Mouse (Mus musculus): ENCODE measurements around the gene Clec4f. TPM values are rescaled to one million over a fixed set of nuclear protein-coding genes. Genes with fewer than 3 reads are reported as not detected.
"Not testable (repeated sequence)": the region's sequence is repeated elsewhere in the genome, so short reads cannot be mapped to it uniquely, and the experiment has no call there.

The Clec4f gene
- polyA plus RNA-seq, 1 experiment from 2014 or later: not detected

- Histone ChIP-seq H3K4me2 (replicated peaks) (no peak overlapping the region), H3K27me3 (ENCODE audit: control insufficient read depth, insufficient read depth, low read length) (no peaks in the 10 kb centered on the region), H3K27ac (no peak overlapping the region), H3K4me3 (replicated peaks; ENCODE audit: low read length) (no peak overlapping the region), H3K4me1 (replicated peaks; ENCODE audit: control insufficient read depth, insufficient read depth, low read length) (no peaks in the 10 kb centered on the region), H3K9me3 (ENCODE audit: control insufficient read depth, low read length) (no peaks in the 10 kb centered on the region), H3K36me3 (replicated peaks; ENCODE audit: control insufficient read depth, insufficient read depth) (no peaks in the 10 kb centered on the region), H3K9ac (no peak overlapping the region)
- 88% methylated on average over 4 of the region's 4 CpGs for WGBS
- ATAC-seq (ENCODE audit: low FRiP score): no peak
- DNase-seq (ENCODE audit: low spot score): no peak
These were observed 4.8 kb upstream of the Clec4f start for GRCm38 (mm10) chr6:83660821-83661220.

DNA sequence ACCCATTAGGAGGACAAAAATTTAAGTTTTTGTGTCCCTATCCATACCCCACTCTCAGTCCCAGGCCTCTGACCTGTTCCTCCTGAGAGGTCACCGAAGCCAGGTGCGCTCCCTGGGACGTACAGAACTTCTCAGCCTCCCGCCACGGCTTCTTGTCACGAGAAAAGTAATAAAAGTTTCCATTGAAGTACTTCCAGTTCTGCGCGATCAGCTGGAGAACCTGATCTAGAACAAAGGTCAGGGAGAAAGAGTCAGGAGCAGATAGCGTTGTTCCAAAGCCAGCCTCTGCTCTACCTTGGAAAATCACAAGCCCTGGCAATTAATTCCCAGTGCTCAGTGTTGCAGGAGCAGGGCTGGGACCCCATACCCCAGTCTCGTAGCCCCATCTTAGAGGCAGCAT is 9.3 kb downstream of the Clec4f start:
- H3K4me3 ChIP-seq (replicated peaks; ENCODE audit: low read length): no peak overlapping the region
- no peaks in the 10 kb centered on the region for H3K27me3 ChIP-seq (ENCODE audit: control insufficient read depth, insufficient read depth, low read length)
- DNase-seq (ENCODE audit: low spot score) (no peak), ATAC-seq (ENCODE audit: low FRiP score) (no peak)
- H3K36me3 ChIP-seq (replicated peaks; ENCODE audit: control insufficient read depth, insufficient read depth): no peaks in the 10 kb centered on the region
- no peaks in the 10 kb centered on the region for H3K4me1 ChIP-seq (replicated peaks; ENCODE audit: control insufficient read depth, insufficient read depth, low read length)
- H3K4me2 ChIP-seq (replicated peaks): no peak overlapping the region
- H3K27ac ChIP-seq: no peak overlapping the region
- H3K9ac ChIP-seq: no peak overlapping the region
- 93% methylated on average over 10 of the region's 10 CpGs for WGBS
- no peaks in the 10 kb centered on the region for H3K9me3 ChIP-seq (ENCODE audit: control insufficient read depth, low read length)

- Histone ChIP-seq H3K9ac (no peak overlapping the region), H3K4me2 (replicated peaks) (no peak overlapping the region), H3K27ac (no peak overlapping the region), H3K27me3 (ENCODE audit: control insufficient read depth, insufficient read depth, low read length) (no peaks in the 10 kb centered on the region), H3K9me3 (ENCODE audit: control insufficient read depth, low read length) (no peaks in the 10 kb centered on the region), H3K4me1 (replicated peaks; ENCODE audit: control insufficient read depth, insufficient read depth, low read length) (no peaks in the 10 kb centered on the region), H3K36me3 (replicated peaks; ENCODE audit: control insufficient read depth, insufficient read depth) (no peaks in the 10 kb centered on the region), H3K4me3 (replicated peaks; ENCODE audit: low read length) (no peak overlapping the region)
- DNase-seq (ENCODE audit: low spot score) (no peak), ATAC-seq (ENCODE audit: low FRiP score) (no peak)
- WGBS: 80% methylated on average over 1 of the region's 1 CpGs
These were observed 20.7 kb downstream of the Clec4f start for GRCm38 (mm10) chr6:83635329-83635728.

- H3K36me3 ChIP-seq (replicated peaks; ENCODE audit: control insufficient read depth, insufficient read depth); H3K9ac ChIP-seq; ATAC-seq (ENCODE audit: low FRiP score); H3K27me3 ChIP-seq (ENCODE audit: control insufficient read depth, insufficient read depth, low read length); DNase-seq (ENCODE audit: low spot score); H3K9me3 ChIP-seq (ENCODE audit: control insufficient read depth, low read length); H3K4me2 ChIP-seq (replicated peaks); H3K4me1 ChIP-seq (replicated peaks; ENCODE audit: control insufficient read depth, insufficient read depth, low read length); H3K27ac ChIP-seq; H3K4me3 ChIP-seq (replicated peaks; ENCODE audit: low read length): not testable (repeated sequence)
- 77% methylated on average over 4 of the region's 4 CpGs for WGBS
These were observed 21.4 kb downstream of the Clec4f start for GRCm38 (mm10) chr6:83634631-83635030.

DNA sequence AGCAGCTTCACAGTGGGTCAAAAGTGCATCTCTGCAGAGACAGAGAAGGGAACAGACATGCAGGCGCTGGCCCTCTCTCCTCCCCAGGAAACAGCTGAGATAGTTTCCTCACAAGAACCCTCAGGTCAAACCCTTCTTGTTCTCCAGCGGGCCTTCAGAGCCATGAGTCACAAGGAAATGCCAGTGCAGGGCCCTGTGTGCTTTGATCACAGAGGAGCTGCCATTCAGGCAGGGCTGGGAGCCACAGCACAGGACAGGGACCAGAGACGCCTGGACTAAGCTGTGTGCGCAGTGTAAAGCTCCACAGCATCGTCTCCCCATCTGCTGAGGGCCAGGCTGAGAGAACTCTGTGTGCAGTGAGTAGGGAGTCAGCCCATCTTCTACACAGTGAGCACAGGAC is 21.9 kb downstream of the Clec4f start:
- not testable (repeated sequence) for H3K4me1 ChIP-seq (replicated peaks; ENCODE audit: control insufficient read depth, insufficient read depth, low read length); DNase-seq (ENCODE audit: low spot score); H3K36me3 ChIP-seq (replicated peaks; ENCODE audit: control insufficient read depth, insufficient read depth); H3K4me2 ChIP-seq (replicated peaks); H3K27me3 ChIP-seq (ENCODE audit: control insufficient read depth, insufficient read depth, low read length); H3K9ac ChIP-seq; ATAC-seq (ENCODE audit: low FRiP score); H3K9me3 ChIP-seq (ENCODE audit: control insufficient read depth, low read length); H3K4me3 ChIP-seq (replicated peaks; ENCODE audit: low read length); H3K27ac ChIP-seq
- 62% methylated on average over 5 of the region's 5 CpGs for WGBS

DNA sequence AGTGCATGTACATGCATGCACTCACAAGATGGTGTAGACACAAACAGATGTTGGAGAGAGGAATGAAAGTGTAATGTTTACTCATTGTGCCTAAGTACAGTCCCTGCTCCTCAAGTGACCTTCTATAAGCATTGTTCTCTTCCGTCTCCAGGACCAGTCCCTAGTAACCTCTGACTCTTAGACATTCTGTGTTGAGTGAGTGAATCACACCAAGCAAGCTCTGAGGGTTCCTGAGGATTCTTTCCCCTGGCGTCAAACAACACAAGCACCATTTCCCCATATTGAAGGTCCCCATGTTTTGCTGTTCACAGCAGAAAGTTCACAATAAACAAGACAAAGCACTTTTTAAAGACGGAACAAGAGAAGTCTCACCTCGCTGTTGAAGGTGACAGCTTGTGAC is 24.2 kb downstream of the Clec4f start:
- H3K27me3 ChIP-seq (ENCODE audit: control insufficient read depth, insufficient read depth, low read length): no peaks in the 10 kb centered on the region
- ATAC-seq (ENCODE audit: low FRiP score) (no peak), DNase-seq (ENCODE audit: low spot score) (no peak)
- WGBS: 78% methylated on average over 4 of the region's 4 CpGs
- no peak overlapping the region for H3K4me3 ChIP-seq (replicated peaks; ENCODE audit: low read length)
- no peaks in the 10 kb centered on the region for H3K9me3 ChIP-seq (ENCODE audit: control insufficient read depth, low read length)
- H3K4me1 ChIP-seq (replicated peaks; ENCODE audit: control insufficient read depth, insufficient read depth, low read length): no peaks in the 10 kb centered on the region
- no peaks in the 10 kb centered on the region for H3K36me3 ChIP-seq (replicated peaks; ENCODE audit: control insufficient read depth, insufficient read depth)
- no peak overlapping the region for H3K4me2 ChIP-seq (replicated peaks)
- no peak overlapping the region for H3K27ac ChIP-seq
- H3K9ac ChIP-seq: no peak overlapping the region

DNA sequence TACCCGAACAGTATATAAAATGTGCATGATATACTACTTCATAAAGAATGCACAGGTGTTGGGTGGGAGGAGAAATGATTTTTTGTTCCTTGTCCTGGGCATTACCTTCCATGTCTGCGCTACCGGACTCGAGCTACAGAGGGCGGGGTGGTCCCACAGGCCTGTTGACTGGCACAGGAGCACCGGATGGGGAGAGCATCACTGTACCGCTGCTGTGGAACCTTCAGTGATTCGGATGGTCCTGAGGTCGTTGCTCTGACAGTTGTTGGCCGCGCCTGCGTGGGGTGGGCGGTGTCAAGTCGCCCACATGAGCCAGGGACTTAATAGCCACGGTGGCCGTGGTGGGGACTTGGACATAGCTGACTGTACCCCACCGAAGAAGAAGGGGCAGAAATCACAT is 29.2 kb downstream of the Clec4f start:
- Histone ChIP-seq H3K36me3 (replicated peaks; ENCODE audit: control insufficient read depth, insufficient read depth) (no peaks in the 10 kb centered on the region), H3K4me3 (replicated peaks; ENCODE audit: low read length) (no peak overlapping the region), H3K9me3 (ENCODE audit: control insufficient read depth, low read length) (no peaks in the 10 kb centered on the region), H3K27me3 (ENCODE audit: control insufficient read depth, insufficient read depth, low read length) (no peaks in the 10 kb centered on the region), H3K4me2 (replicated peaks) (no peak overlapping the region), H3K9ac (no peak overlapping the region), H3K4me1 (replicated peaks; ENCODE audit: control insufficient read depth, insufficient read depth, low read length) (no peaks in the 10 kb centered on the region), H3K27ac (no peak overlapping the region)
- DNase-seq (ENCODE audit: low spot score) (no peak), ATAC-seq (ENCODE audit: low FRiP score) (no peak)
- WGBS: 70% methylated on average over 17 of the region's 17 CpGs

GRCm38 (mm10) chr6:83619955-83620354 is 36.0 kb downstream of the Clec4f start:
- H3K9ac ChIP-seq: no peak overlapping the region
- H3K36me3 ChIP-seq (replicated peaks; ENCODE audit: control insufficient read depth, insufficient read depth): no peaks in the 10 kb centered on the region
- no peak for ATAC-seq (ENCODE audit: low FRiP score)
- no peak overlapping the region for H3K4me3 ChIP-seq (replicated peaks; ENCODE audit: low read length)
- H3K4me2 ChIP-seq (replicated peaks): no peak overlapping the region
- DNase-seq (ENCODE audit: low spot score): no peak
- no peak overlapping the region for H3K27ac ChIP-seq
- no peaks in the 10 kb centered on the region for H3K4me1 ChIP-seq (replicated peaks; ENCODE audit: control insufficient read depth, insufficient read depth, low read length)
- WGBS: 59% methylated on average over 9 of the region's 9 CpGs
- H3K27me3 ChIP-seq (ENCODE audit: control insufficient read depth, insufficient read depth, low read length): no peaks in the 10 kb centered on the region
- H3K9me3 ChIP-seq (ENCODE audit: control insufficient read depth, low read length): no peaks in the 10 kb centered on the region

DNA sequence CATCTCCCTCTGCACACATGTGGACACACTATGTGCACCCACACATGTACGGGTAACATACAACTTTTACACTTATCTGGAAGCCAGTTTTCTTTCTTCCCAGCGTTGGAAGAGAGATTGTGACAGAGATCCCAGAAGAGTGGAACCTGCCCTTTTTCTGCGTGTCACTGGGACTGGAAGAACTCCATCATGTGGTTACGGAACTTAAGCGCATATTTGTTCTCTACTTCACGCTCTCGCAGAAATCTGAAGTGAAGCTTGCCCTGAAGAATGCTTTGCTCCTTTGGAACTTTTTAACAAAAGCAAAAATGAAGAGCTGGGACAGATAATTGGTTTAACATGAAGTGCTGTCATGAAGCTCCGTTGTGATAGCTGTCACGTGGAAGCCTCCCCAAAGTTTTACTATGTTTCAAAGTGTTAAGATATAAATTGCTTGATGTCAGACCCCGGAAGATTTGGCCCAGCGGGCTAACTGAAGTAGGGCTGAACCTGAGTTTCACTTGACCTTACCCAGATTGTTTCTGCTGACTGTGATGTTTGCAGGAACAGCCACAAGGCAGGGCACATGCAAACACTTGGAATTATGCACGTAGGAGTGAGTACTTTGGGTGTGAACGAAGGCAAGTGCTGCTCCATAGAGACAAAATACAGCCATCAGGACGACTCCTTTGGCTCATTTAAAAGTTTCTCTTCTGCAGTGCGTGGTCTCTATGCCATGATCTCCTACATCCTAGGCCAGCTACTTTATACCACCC is 38.2 kb downstream of the Clec4f start:
- no peak for DNase-seq (ENCODE audit: low spot score)

DNA sequence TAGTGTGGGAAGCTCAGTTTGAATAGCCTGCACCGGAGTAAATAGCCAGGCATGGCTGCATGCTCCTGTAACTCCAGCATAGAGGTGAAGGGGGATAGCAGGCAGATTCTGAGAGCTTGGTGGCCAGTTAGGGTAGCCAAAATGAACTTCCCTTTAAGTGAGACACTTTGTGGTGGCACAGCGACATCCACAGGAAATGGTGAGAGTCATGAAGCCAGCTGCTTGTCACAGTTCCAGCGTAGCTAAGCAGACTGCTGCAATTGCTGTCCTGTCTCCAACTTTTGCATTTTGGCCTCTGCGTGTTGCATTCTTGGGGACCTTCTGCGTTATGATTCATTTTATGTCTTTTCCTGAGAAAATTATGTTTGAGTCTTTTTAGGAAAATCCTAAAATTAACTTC is 39.5 kb downstream of the Clec4f start:
- Histone ChIP-seq H3K4me2 (replicated peaks) (no peak overlapping the region), H3K4me3 (replicated peaks; ENCODE audit: low read length) (no peak overlapping the region), H3K36me3 (replicated peaks; ENCODE audit: control insufficient read depth, insufficient read depth) (no peaks in the 10 kb centered on the region), H3K27ac (no peak overlapping the region), H3K4me1 (replicated peaks; ENCODE audit: control insufficient read depth, insufficient read depth, low read length) (no peaks in the 10 kb centered on the region), H3K27me3 (ENCODE audit: control insufficient read depth, insufficient read depth, low read length) (no peaks in the 10 kb centered on the region), H3K9ac (no peak overlapping the region), H3K9me3 (ENCODE audit: control insufficient read depth, low read length) (no peaks in the 10 kb centered on the region)
- ATAC-seq (ENCODE audit: low FRiP score) (no peak), DNase-seq (ENCODE audit: low spot score) (no peak)
- 86% methylated on average over 5 of the region's 5 CpGs for WGBS

More for the DNA sequence above, 38.2 kb downstream of the Clec4f start:
- Histone ChIP-seq H3K36me3 (replicated peaks; ENCODE audit: control insufficient read depth, insufficient read depth) (no peaks in the 10 kb centered on the region), H3K9ac (no peak overlapping the region), H3K4me3 (replicated peaks; ENCODE audit: low read length) (no peak overlapping the region), H3K27ac (no peak overlapping the region), H3K9me3 (ENCODE audit: control insufficient read depth, low read length) (no peaks in the 10 kb centered on the region), H3K4me1 (replicated peaks; ENCODE audit: control insufficient read depth, insufficient read depth, low read length) (no peaks in the 10 kb centered on the region), H3K4me2 (replicated peaks) (no peak overlapping the region), H3K27me3 (ENCODE audit: control insufficient read depth, insufficient read depth, low read length) (no peaks in the 10 kb centered on the region)
- 88% methylated on average over 15 of the region's 15 CpGs for WGBS
- ATAC-seq (ENCODE audit: low FRiP score): no peak

Data from hindbrain, embryonic 14.5 days (tissue).